Comparison of ENCODE assay signal across 8 mouse cellular contexts in the genomic region with DNA sequence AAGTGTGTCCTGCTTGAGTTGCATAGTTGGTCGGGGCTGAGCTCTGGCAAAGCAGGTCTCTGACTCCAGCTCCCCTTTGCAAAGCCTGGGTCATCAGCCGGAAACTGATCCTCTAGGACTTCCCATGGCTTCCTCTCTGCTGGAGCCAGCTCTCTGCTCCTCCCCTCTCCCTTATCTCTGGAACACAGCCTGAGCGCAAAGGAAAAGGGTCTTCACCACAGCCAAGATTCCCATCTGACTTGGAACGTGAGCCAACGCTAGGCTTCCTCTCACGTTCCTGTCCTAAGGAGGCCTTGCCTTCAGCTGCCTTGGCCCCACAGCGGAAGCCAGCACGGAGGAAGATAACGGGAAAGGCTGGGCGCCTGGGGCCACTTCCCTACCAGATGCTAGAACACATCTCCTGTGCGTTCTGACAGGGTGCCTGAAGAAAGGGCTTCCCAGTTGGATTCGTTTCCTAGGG.
DNase-seq lines count a peak whose midpoint lies in the region; ATAC-seq and TF ChIP-seq lines count a peak whose summit lies in the region.

No protein-coding gene starts in this region.

- no peak for TF ChIP-seq CTCF in G1E (IDR thresholded peaks at IDR 0.05; ENCODE audit: low read depth, low read length)

- no peak overlapping the region for H3K4me3 ChIP-seq in G1E (ENCODE audit: low read depth, low read length)
- no peak overlapping the region for H3K4me3 ChIP-seq in intestine, embryonic 14.5 days (ENCODE audit: low read depth, low read length)
- H3K4me3 ChIP-seq in liver, embryonic 15.5 days (replicated peaks) = no peak overlapping the region
- H3K4me3 ChIP-seq in hindbrain, embryonic 11.5 days (ENCODE audit: low read depth, low read length) = no peak overlapping the region

- no peaks in the 10 kb centered on the region for H3K36me3 ChIP-seq in G1E (replicated peaks)
- H3K36me3 ChIP-seq in intestine, embryonic 14.5 days (ENCODE audit: control insufficient read depth, insufficient read depth, low read length) = no peaks in the 10 kb centered on the region
- no peaks in the 10 kb centered on the region for H3K36me3 ChIP-seq in liver, embryonic 15.5 days (replicated peaks)
- no peaks in the 10 kb centered on the region for H3K36me3 ChIP-seq in hindbrain, embryonic 11.5 days (ENCODE audit: control insufficient read depth, insufficient read depth, low read length)

- H3K27me3 ChIP-seq in G1E (ENCODE audit: insufficient read depth, low read length) = peaks cover 1% of the 10 kb centered on the region; the same call in 1 of the 2 replicates
- no peaks in the 10 kb centered on the region for H3K27me3 ChIP-seq in intestine, embryonic 14.5 days (replicated peaks; ENCODE audit: control insufficient read depth, insufficient read depth, low read length)
- H3K27me3 ChIP-seq in liver, embryonic 15.5 days = no peaks in the 10 kb centered on the region
- H3K27me3 ChIP-seq in hindbrain, embryonic 11.5 days (ENCODE audit: control insufficient read depth, insufficient read depth, low read length) = no peaks in the 10 kb centered on the region

- ATAC-seq in G1E (ENCODE audit: extremely low read depth, insufficient number of reproducible peaks, low FRiP score, poor library complexity, severe bottlenecking) = peak; percentile 86
- ATAC-seq in common myeloid progenitor, adult 5-6 weeks (replicated peaks; ENCODE audit: low read depth, poor library complexity, severe bottlenecking) = peak; percentile 66
- ATAC-seq in intestine, embryonic 14.5 days (replicated peaks; ENCODE audit: low FRiP score, low TSS enrichment, low read depth) = no peak
- ATAC-seq in liver, embryonic 15.5 days (ENCODE audit: insufficient read depth) = peak; percentile 55
- no peak for ATAC-seq in activated CD4-positive, CD25-positive, alpha-beta regulatory T cell, adult 4 months
- no peak for ATAC-seq in hindbrain, embryonic 11.5 days (ENCODE audit: low FRiP score)

- H3K27ac ChIP-seq in intestine, embryonic 14.5 days (ENCODE audit: low read depth) = 0 out of 2 replicates have a peak overlapping the region, but pooled peaks have one; percentile 27
- H3K27ac ChIP-seq in liver, embryonic 15.5 days (replicated peaks) = no peak overlapping the region
- H3K27ac ChIP-seq in hindbrain, embryonic 11.5 days (ENCODE audit: low read depth, low read length) = no peak overlapping the region

- WGBS in intestine, embryonic 14.5 days = 69% methylated on average over 12 of the region's 12 CpGs
- WGBS in liver, embryonic 15.5 days (ENCODE audit: insufficient replicate concordance) = 13% methylated on average over 12 of the region's 12 CpGs
- WGBS in hindbrain, embryonic 11.5 days = 81% methylated on average over 12 of the region's 12 CpGs

- no peaks in the 10 kb centered on the region for H3K9me3 ChIP-seq in G1E (replicated peaks)
- no peaks in the 10 kb centered on the region for H3K9me3 ChIP-seq in intestine, embryonic 14.5 days (ENCODE audit: control insufficient read depth, low read length)
- no peaks in the 10 kb centered on the region for H3K9me3 ChIP-seq in liver, embryonic 15.5 days (replicated peaks)
- no peaks in the 10 kb centered on the region for H3K9me3 ChIP-seq in hindbrain, embryonic 11.5 days (ENCODE audit: control insufficient read depth, low read length)

- H3K9ac ChIP-seq in intestine, embryonic 14.5 days (ENCODE audit: low read length) = no peak overlapping the region
- no peak overlapping the region for H3K9ac ChIP-seq in liver, embryonic 15.5 days
- H3K9ac ChIP-seq in hindbrain, embryonic 11.5 days (ENCODE audit: low read depth, low read length) = no peak overlapping the region

- H3K4me2 ChIP-seq in intestine, embryonic 14.5 days (ENCODE audit: low read length) = no peak overlapping the region
- no peak overlapping the region for H3K4me2 ChIP-seq in liver, embryonic 15.5 days
- no peak overlapping the region for H3K4me2 ChIP-seq in hindbrain, embryonic 11.5 days (replicated peaks; ENCODE audit: low read depth, low read length)

- peak; percentile 10 for DNase-seq in G1E (ENCODE audit: low spot score)
- DNase-seq in intestine, embryonic 14.5 days (ENCODE audit: low spot score) = no peak
- no peak for DNase-seq in hindbrain, embryonic 11.5 days (ENCODE audit: low spot score)
- DNase-seq in cerebellum, adult 8-10 months = no peak
- no peak for DNase-seq in right cerebral cortex, adult 2 months (ENCODE audit: low spot score in 2 of 2)

- H3K4me1 ChIP-seq in G1E (ENCODE audit: insufficient read depth, low read depth, low read length) = peaks cover 20% of the 10 kb centered on the region; the same call in 1 of the 2 replicates
- H3K4me1 ChIP-seq in intestine, embryonic 14.5 days (replicated peaks; ENCODE audit: control insufficient read depth, insufficient read depth, low read length) = no peaks in the 10 kb centered on the region
- peaks cover 20% of the 10 kb centered on the region; the same call in 1 of the 2 replicates for H3K4me1 ChIP-seq in liver, embryonic 15.5 days (replicated peaks)
- no peaks in the 10 kb centered on the region for H3K4me1 ChIP-seq in hindbrain, embryonic 11.5 days (replicated peaks; ENCODE audit: control insufficient read depth, insufficient read depth, low read length)

Comparison
In these comparisons a context has a peak if more than half of its experiments do, and no peak if none do; other contexts are left out.
1. ATAC-seq: peak in G1E (single experiment), common myeloid progenitor, adult 5-6 weeks (single experiment) and liver, embryonic 15.5 days (single experiment); none in intestine, embryonic 14.5 days (single experiment), activated CD4-positive, CD25-positive, alpha-beta regulatory T cell, adult 4 months (single experiment) and hindbrain, embryonic 11.5 days (single experiment).